Mouse (Mus musculus) limb, embryonic 12.5 days (tissue): ENCODE data around the gene H6pd. TPM values are rescaled to one million over a fixed set of nuclear protein-coding genes. Genes with fewer than 3 reads are reported as not detected.

ENCODE experiments used
- ATAC-seq: fragments of 200-750 bp; cut with Nextera tagmentation; 2 replicates; pipeline ENCODE4 v1.8.0; 2017; ENCODE audit warnings: low read depth, moderate TSS enrichment; ENCODE audit not compliant: insufficient number of reproducible peaks, insufficient read depth, low FRiP score, low TSS enrichment
- H3K27ac ChIP-seq: fragments of 300-500 bp; sonication (generic); 2 replicates; pipeline ENCODE4 v1.5.1; 2016; ENCODE audit warnings: mild to moderate bottlenecking, moderate library complexity
- H3K27me3 ChIP-seq: fragments of 300-500 bp; sonication (generic); 2 replicates; pipeline ENCODE4 v1.6.1; 2016; ENCODE audit warnings: mild to moderate bottlenecking, moderate library complexity
- H3K36me3 ChIP-seq: fragments of 300-500 bp; sonication (generic); 2 replicates; pipeline ENCODE4 v1.6.1; 2016; ENCODE audit warnings: mild to moderate bottlenecking, moderate library complexity
- H3K4me1 ChIP-seq: fragments of 300-500 bp; sonication (generic); replicated peaks from 2 replicates; pipeline ENCODE4 v1.6.1; 2016
- H3K4me2 ChIP-seq: fragments of 300-500 bp; sonication (generic); 2 replicates; pipeline ENCODE4 v1.6.1; 2016; ENCODE audit warnings: mild to moderate bottlenecking, moderate library complexity
- H3K4me3 ChIP-seq: fragments of 300-500 bp; sonication (generic); replicated peaks from 2 replicates; pipeline ENCODE4 v1.5.1; 2016; ENCODE audit warnings: mild to moderate bottlenecking
- H3K9ac ChIP-seq: fragments of 300-500 bp; sonication (generic); replicated peaks from 2 replicates; pipeline ENCODE4 v1.6.1; 2016; ENCODE audit warnings: mild to moderate bottlenecking, moderate library complexity
- H3K9me3 ChIP-seq: fragments of 300-500 bp; sonication (generic); 2 replicates; pipeline ENCODE4 v1.6.1; 2016; ENCODE audit warnings: mild to moderate bottlenecking, moderate library complexity
- WGBS: fragments of 180-500 bp; shearing (Covaris S2); methylation state at CpG from one replicate; pipeline ENCODE4 v1.1.7; 2016; 5-methylcytosine and 5-hydroxymethylcytosine counted together
- polyA plus RNA-seq: library from polyadenylated mRNA; unstranded; fragments of >200 nt; fragmentation: Nextera tagmentation; extraction: Ambion mirVana; gene quantifications from 2 replicates; pipeline ENCODE4 v1.2.1, GENCODE M21; 2016

The H6pd gene
- polyA plus RNA-seq, 1 experiment from 2014 or later = 7.0 TPM

GRCm38 (mm10) chr4:150007444-150007843 is 1.4 kb downstream of the H6pd start:
- no peak for ATAC-seq
- 87% methylated on average over 3 of the region's 3 CpGs for WGBS
- H3K27me3 ChIP-seq = no peaks in the 10 kb centered on the region
- no peak overlapping the region for H3K9ac ChIP-seq
- H3K9me3 ChIP-seq = no peaks in the 10 kb centered on the region
- H3K27ac ChIP-seq = 0 out of 2 replicates have a peak overlapping the region, but pooled peaks have one; percentile 23
- peaks cover 27% of the 10 kb centered on the region for H3K4me1 ChIP-seq
- H3K36me3 ChIP-seq = no peaks in the 10 kb centered on the region
- peak overlapping the region; percentile 75 for H3K4me2 ChIP-seq
- H3K4me3 ChIP-seq = no peak overlapping the region; the same call in 1 of the 2 replicates

GRCm38 (mm10) chr4:150006991-150007390 is 1.8 kb downstream of the H6pd start:
- ATAC-seq = no peak
- Histone ChIP-seq H3K27me3 (no peaks in the 10 kb centered on the region), H3K4me1 (peaks cover 31% of the 10 kb centered on the region), H3K27ac (no peak overlapping the region), H3K9ac (no peak overlapping the region), H3K36me3 (no peaks in the 10 kb centered on the region), H3K9me3 (no peaks in the 10 kb centered on the region), H3K4me2 (no peak overlapping the region), H3K4me3 (no peak overlapping the region)
- 82% methylated on average over 8 of the region's 8 CpGs for whole genome bisulfite sequencing

GRCm38 (mm10) chr4:150006122-150006854 is 2.5 kb downstream of the H6pd start:
- peaks cover 37% of the 10 kb centered on the region for H3K4me1 ChIP-seq
- no peak for ATAC-seq
- no peak overlapping the region for H3K4me2 ChIP-seq
- no peaks in the 10 kb centered on the region for H3K27me3 ChIP-seq
- H3K9me3 ChIP-seq = no peaks in the 10 kb centered on the region
- no peak overlapping the region for H3K4me3 ChIP-seq
- no peaks in the 10 kb centered on the region for H3K36me3 ChIP-seq
- no peak overlapping the region for H3K27ac ChIP-seq
- no peak overlapping the region for H3K9ac ChIP-seq
- 85% methylated on average over 21 of the region's 21 CpGs for WGBS

- H3K9me3 ChIP-seq = no peaks in the 10 kb centered on the region
- no peak overlapping the region for H3K4me2 ChIP-seq
- H3K4me1 ChIP-seq = peaks cover 47% of the 10 kb centered on the region
- no peaks in the 10 kb centered on the region for H3K27me3 ChIP-seq
- ATAC-seq = no peak
- H3K27ac ChIP-seq = no peak overlapping the region
- WGBS = 93% methylated on average over 10 of the region's 10 CpGs
- H3K9ac ChIP-seq = no peak overlapping the region
- H3K4me3 ChIP-seq = no peak overlapping the region
- no peaks in the 10 kb centered on the region for H3K36me3 ChIP-seq
Measured at GRCm38 (mm10) chr4:150005231-150005630, 3.6 kb downstream of the H6pd start.

GRCm38 (mm10) chr4:150003641-150004040 is 5.2 kb downstream of the H6pd start:
- no peak for ATAC-seq
- H3K9me3 ChIP-seq = no peaks in the 10 kb centered on the region
- WGBS = 50% methylated on average over 4 of the region's 4 CpGs
- no peak overlapping the region for H3K9ac ChIP-seq
- no peak overlapping the region for H3K4me2 ChIP-seq
- 0 out of 2 replicates have a peak overlapping the region, but pooled peaks have one; percentile 29 for H3K27ac ChIP-seq
- H3K4me3 ChIP-seq = no peak overlapping the region
- no peaks in the 10 kb centered on the region for H3K27me3 ChIP-seq
- H3K36me3 ChIP-seq = no peaks in the 10 kb centered on the region
- peaks cover 50% of the 10 kb centered on the region for H3K4me1 ChIP-seq

GRCm38 (mm10) chr4:150003021-150003580 is 5.7 kb downstream of the H6pd start:
- H3K27me3 ChIP-seq = no peaks in the 10 kb centered on the region
- H3K36me3 ChIP-seq = no peaks in the 10 kb centered on the region
- H3K27ac ChIP-seq = no peak overlapping the region
- H3K9me3 ChIP-seq = no peaks in the 10 kb centered on the region
- H3K9ac ChIP-seq = no peak overlapping the region
- 51% methylated on average over 7 of the region's 7 CpGs for WGBS
- no peak overlapping the region for H3K4me3 ChIP-seq
- ATAC-seq = no peak
- H3K4me2 ChIP-seq = no peak overlapping the region
- H3K4me1 ChIP-seq = peaks cover 52% of the 10 kb centered on the region

- Histone ChIP-seq H3K27ac (0 out of 2 replicates have a peak overlapping the region, but pooled peaks have one; percentile 3), H3K4me1 (peaks cover 49% of the 10 kb centered on the region), H3K9me3 (no peaks in the 10 kb centered on the region), H3K27me3 (no peaks in the 10 kb centered on the region), H3K9ac (no peak overlapping the region), H3K4me3 (no peak overlapping the region), H3K36me3 (no peaks in the 10 kb centered on the region), H3K4me2 (no peak overlapping the region)
- no peak for ATAC-seq
- 75% methylated on average over 12 of the region's 12 CpGs for WGBS
Measured at GRCm38 (mm10) chr4:150002021-150002528, 6.7 kb downstream of the H6pd start.

GRCm38 (mm10) chr4:150001221-150001860 is 7.5 kb downstream of the H6pd start:
- Histone ChIP-seq H3K9me3 (no peaks in the 10 kb centered on the region), H3K4me2 (no peak overlapping the region), H3K4me1 (peaks cover 43% of the 10 kb centered on the region), H3K4me3 (no peak overlapping the region), H3K27ac (peak overlapping the region; percentile 64; the same call in 1 of the 2 replicates), H3K27me3 (no peaks in the 10 kb centered on the region), H3K36me3 (no peaks in the 10 kb centered on the region), H3K9ac (no peak overlapping the region)
- no peak for ATAC-seq
- WGBS = 51% methylated on average over 10 of the region's 10 CpGs

GRCm38 (mm10) chr4:149999931-150000555 is 8.8 kb downstream of the H6pd start:
- Histone ChIP-seq H3K4me3 (no peak overlapping the region), H3K36me3 (no peaks in the 10 kb centered on the region), H3K9me3 (no peaks in the 10 kb centered on the region), H3K9ac (no peak overlapping the region), H3K27ac (no peak overlapping the region), H3K27me3 (0 out of 2 replicates have a peak, but pooled peaks cover 3% of the 10 kb centered on the region), H3K4me2 (no peak overlapping the region), H3K4me1 (peaks cover 41% of the 10 kb centered on the region)
- WGBS = 92% methylated on average over 15 of the region's 15 CpGs
- ATAC-seq = no peak

- no peak overlapping the region for H3K4me2 ChIP-seq
- H3K4me3 ChIP-seq = no peak overlapping the region
- H3K27ac ChIP-seq = no peak overlapping the region
Measured at GRCm38 (mm10) chr4:149999510-149999900, 9.3 kb downstream of the H6pd start.

More at GRCm38 (mm10) chr4:149999510-149999900, 9.3 kb downstream of the H6pd start:
- 87% methylated on average over 9 of the region's 9 CpGs for WGBS
- ATAC-seq = no peak
- no peak overlapping the region for H3K9ac ChIP-seq
- 0 out of 2 replicates have a peak, but pooled peaks cover 3% of the 10 kb centered on the region for H3K27me3 ChIP-seq
- H3K4me1 ChIP-seq = peaks cover 41% of the 10 kb centered on the region
- H3K36me3 ChIP-seq = no peaks in the 10 kb centered on the region
- no peaks in the 10 kb centered on the region for H3K9me3 ChIP-seq
